Mouse (Mus musculus) intestine, embryonic 15.5 days (tissue): ENCODE measurements around the gene Arf3. TPM values are rescaled to one million over a fixed set of nuclear protein-coding genes. Genes with fewer than 3 reads are reported as not detected.
A peak's percentile ranks its signal among the peaks of the same experiment; 100 is the strongest.

Experiments used
- ATAC-seq: fragments of 200-750 bp; cut with Nextera tagmentation; 2 replicates; pipeline ENCODE4 v1.8.0; 2017; ENCODE audit warnings: moderate TSS enrichment, moderate library complexity
- H3K27ac ChIP-seq: fragments of 300-500 bp; sonication (generic); 2 replicates; pipeline ENCODE4 v1.5.1; 2015; ENCODE audit warnings: mild to moderate bottlenecking, inconsistent platforms
- H3K27me3 ChIP-seq: fragments of 300-500 bp; sonication (generic); replicated peaks from 2 replicates; pipeline ENCODE4 v1.6.1; 2015; ENCODE audit warnings: inconsistent platforms
- H3K36me3 ChIP-seq: fragments of 300-500 bp; sonication (generic); 2 replicates; pipeline ENCODE4 v1.6.1; 2015; ENCODE audit warnings: inconsistent platforms
- H3K4me1 ChIP-seq: fragments of 300-500 bp; sonication (generic); replicated peaks from 2 replicates; pipeline ENCODE4 v1.6.1; 2015; ENCODE audit warnings: inconsistent platforms
- H3K4me2 ChIP-seq: fragments of 300-500 bp; sonication (generic); replicated peaks from 2 replicates; pipeline ENCODE4 v1.6.1; 2015; ENCODE audit warnings: mild to moderate bottlenecking, inconsistent platforms
- H3K4me3 ChIP-seq: fragments of 300-500 bp; sonication (generic); replicated peaks from 2 replicates; pipeline ENCODE4 v1.5.1; 2015; ENCODE audit warnings: inconsistent platforms
- H3K9ac ChIP-seq: fragments of 300-500 bp; sonication (generic); 2 replicates; pipeline ENCODE4 v1.6.1; 2015; ENCODE audit warnings: inconsistent platforms
- H3K9me3 ChIP-seq: fragments of 300-500 bp; sonication (generic); 2 replicates; pipeline ENCODE4 v1.6.1; 2016; ENCODE audit warnings: inconsistent platforms
- WGBS: fragments of 180-500 bp; shearing (Covaris S2); methylation state at CpG from one replicate; pipeline ENCODE4 v1.1.7; 2015; 5-methylcytosine and 5-hydroxymethylcytosine counted together
- polyA plus RNA-seq: library from polyadenylated mRNA; unstranded; fragments of >200 nt; fragmentation: Nextera tagmentation; extraction: Ambion mirVana; gene quantifications from 2 replicates; pipeline ENCODE4 v1.2.1, GENCODE M21; 2015

The Arf3 gene
- polyA plus RNA-seq, 1 experiment from 2014 or later: 39.8 TPM

DNA sequence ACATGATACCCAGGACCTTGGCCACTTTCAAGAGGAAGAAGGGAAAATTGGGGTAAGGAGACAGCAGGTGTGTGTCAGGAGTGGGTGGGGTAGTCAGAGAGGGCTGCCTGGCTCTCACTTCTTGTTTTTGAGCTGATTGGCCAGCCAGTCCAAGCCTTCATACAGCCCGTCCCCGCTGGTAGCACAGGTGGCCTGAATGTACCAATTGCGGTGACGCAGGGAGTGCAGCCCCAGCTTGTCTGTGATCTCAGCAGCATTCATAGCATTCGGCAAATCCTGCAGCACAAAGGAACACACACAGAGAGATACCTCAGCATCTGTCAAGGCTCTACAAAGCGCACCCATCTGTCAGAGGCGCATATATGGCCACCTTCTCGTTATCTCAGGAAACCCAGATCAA, 22.8 kb downstream of the Arf3 start:
- no peak for ATAC-seq
- Histone ChIP-seq H3K27ac (no peak overlapping the region), H3K9ac (no peak overlapping the region), H3K27me3 (no peaks in the 10 kb centered on the region), H3K4me3 (no peak overlapping the region), H3K9me3 (no peaks in the 10 kb centered on the region), H3K4me1 (no peaks in the 10 kb centered on the region), H3K4me2 (no peak overlapping the region), H3K36me3 (peaks cover 38% of the 10 kb centered on the region)
- 86% methylated on average over 8 of the region's 8 CpGs for WGBS

DNA sequence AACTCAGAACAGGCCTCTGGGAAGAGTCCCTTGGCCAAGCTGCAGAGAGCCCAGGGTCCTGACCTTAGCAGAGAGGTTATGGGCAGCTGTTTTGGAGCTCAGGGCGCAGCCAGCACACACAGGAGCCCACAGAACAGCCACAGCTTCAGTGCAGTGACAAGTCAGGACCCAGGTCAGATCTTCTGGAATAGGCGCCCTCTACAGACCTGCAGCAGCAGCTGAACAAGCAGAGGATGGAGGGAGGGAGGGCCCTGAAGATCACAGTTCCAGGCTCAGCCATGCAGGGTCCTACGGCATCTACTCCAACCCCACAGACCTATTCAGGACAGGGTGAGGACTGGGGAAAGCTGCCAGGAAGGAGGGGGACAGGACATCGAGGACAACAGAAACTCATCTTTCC, 24.2 kb downstream of the Arf3 start:
- H3K4me2 ChIP-seq: no peak overlapping the region
- H3K9ac ChIP-seq: no peak overlapping the region
- peaks cover 38% of the 10 kb centered on the region for H3K36me3 ChIP-seq
- ATAC-seq: no peak
- 75% methylated on average over 4 of the region's 4 CpGs for WGBS
- peaks cover 5% of the 10 kb centered on the region; the same call in 1 of the 2 replicates for H3K4me1 ChIP-seq
- no peaks in the 10 kb centered on the region for H3K27me3 ChIP-seq
- no peak overlapping the region for H3K27ac ChIP-seq
- no peak overlapping the region for H3K4me3 ChIP-seq
- no peaks in the 10 kb centered on the region for H3K9me3 ChIP-seq

DNA sequence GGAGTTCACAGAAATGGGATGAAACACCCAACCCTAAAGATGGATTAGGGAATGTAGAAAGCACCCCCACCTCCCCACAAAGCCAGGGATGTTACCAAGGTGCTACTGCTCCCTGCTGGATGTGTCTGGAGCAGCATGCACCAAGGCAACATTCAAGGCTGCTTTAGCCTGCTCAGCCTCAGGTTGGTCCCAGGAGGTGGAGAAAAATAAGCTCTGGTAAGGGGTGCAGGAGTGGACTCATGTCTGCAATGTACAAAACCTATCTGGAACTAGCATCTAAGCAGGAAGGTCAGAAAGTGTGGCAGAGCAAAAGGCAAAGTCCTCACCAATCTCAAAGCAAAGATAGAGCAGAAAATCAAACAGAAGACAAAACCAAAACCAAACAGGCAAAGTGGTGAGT, 25.1 kb downstream of the Arf3 start:
- Histone ChIP-seq H3K27me3 (no peaks in the 10 kb centered on the region), H3K9ac (no peak overlapping the region), H3K4me2 (no peak overlapping the region), H3K4me3 (no peak overlapping the region), H3K36me3 (peaks cover 38% of the 10 kb centered on the region), H3K9me3 (no peaks in the 10 kb centered on the region), H3K4me1 (peaks cover 7% of the 10 kb centered on the region; the same call in 1 of the 2 replicates), H3K27ac (no peak overlapping the region)
- no peak for ATAC-seq

DNA sequence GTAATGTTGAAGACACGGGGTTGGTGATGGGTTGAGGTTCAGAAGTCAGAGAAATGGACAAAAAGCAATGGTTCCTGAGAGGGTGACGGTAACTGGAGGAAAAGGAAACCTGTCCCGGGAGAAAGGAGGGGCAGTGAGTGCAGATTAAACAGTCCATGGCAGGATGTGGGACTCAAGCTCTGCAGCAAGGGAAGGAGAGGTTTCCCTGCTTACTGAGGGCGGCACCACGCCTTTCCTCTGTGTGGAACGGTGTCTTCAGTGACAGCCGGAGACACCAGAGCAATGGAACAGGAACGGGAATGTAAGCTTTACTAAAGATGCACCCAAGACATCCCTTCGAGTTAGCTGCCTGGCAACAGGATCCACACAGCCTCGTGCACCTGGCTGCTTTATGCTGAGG, 26.5 kb downstream of the Arf3 start:
- no peaks in the 10 kb centered on the region for H3K27me3 ChIP-seq
- ATAC-seq: no peak
- no peak overlapping the region for H3K4me2 ChIP-seq
- no peak overlapping the region for H3K4me3 ChIP-seq
- H3K27ac ChIP-seq: no peak overlapping the region
- 89% methylated on average over 10 of the region's 10 CpGs for WGBS
- no peaks in the 10 kb centered on the region for H3K9me3 ChIP-seq
- H3K4me1 ChIP-seq: peaks cover 7% of the 10 kb centered on the region; the same call in 1 of the 2 replicates
- H3K36me3 ChIP-seq: peaks cover 32% of the 10 kb centered on the region
- no peak overlapping the region for H3K9ac ChIP-seq

DNA sequence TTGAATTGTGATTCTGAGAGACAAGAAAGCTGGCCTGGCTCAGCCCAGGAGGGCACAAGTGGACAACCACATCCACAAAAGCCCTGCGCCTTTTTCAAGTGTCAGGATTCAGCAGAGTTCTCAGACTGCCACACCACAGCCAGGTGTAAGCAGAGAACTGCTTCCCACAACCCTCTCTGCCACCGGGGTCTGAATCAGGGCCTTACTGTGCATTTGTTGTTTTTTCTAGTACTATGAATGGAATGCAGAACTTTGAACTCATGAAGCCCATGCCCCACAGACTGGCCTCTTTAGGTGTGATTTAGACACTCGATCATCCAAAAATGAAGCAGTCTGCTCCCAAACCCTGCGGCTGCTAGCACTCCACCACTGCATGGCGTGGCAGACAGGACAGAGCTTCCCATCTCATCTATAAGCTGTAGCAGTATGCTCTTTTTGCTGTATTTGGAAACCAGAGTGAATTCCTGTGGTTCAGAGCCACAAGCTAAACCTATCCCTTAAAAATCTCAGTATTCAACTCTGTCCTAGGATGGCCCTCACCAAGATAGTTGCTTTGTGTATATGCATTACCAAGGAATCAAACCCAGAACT, 28.9 kb downstream of the Arf3 start:
- Histone ChIP-seq H3K27ac (0 out of 2 replicates have a peak overlapping the region, but pooled peaks have one; percentile 60), H3K27me3 (no peaks in the 10 kb centered on the region), H3K9ac (peak overlapping the region; percentile 13; the same call in 1 of the 2 replicates), H3K9me3 (no peaks in the 10 kb centered on the region), H3K4me1 (peaks cover 7% of the 10 kb centered on the region; the same call in 1 of the 2 replicates), H3K4me3 (no peak overlapping the region), H3K4me2 (no peak overlapping the region), H3K36me3 (peaks cover 21% of the 10 kb centered on the region)
- 67% methylated on average over 5 of the region's 5 CpGs for WGBS
- peak; percentile 50 for ATAC-seq

DNA sequence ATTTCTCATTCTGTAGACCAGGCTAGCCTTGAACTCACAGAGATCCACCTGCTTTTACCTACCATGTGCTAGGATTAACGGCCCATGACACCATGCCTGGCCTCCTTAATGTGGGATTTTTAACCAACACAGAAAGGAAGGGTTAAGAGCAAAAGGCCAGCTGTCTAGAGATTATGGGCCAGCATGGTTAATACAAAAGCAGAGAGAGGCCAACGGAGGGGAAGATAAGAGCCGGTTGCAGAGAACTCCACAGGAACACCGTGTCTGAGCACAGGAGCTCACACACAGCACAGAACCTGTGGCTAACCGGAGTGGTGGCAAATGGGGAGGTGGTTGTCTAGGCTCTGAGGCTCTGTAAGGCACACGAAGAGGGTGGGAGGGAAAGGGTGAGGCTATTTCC, 29.6 kb downstream of the Arf3 start:
- H3K27ac ChIP-seq: 0 out of 2 replicates have a peak overlapping the region, but pooled peaks have one; percentile 60
- peaks cover 9% of the 10 kb centered on the region for H3K4me1 ChIP-seq
- no peaks in the 10 kb centered on the region for H3K9me3 ChIP-seq
- no peak overlapping the region for H3K9ac ChIP-seq
- peak; percentile 67 for ATAC-seq
- H3K4me2 ChIP-seq: no peak overlapping the region
- peaks cover 14% of the 10 kb centered on the region for H3K36me3 ChIP-seq
- no peak overlapping the region for H3K4me3 ChIP-seq
- H3K27me3 ChIP-seq: no peaks in the 10 kb centered on the region
- WGBS: 49% methylated on average over 6 of the region's 6 CpGs

DNA sequence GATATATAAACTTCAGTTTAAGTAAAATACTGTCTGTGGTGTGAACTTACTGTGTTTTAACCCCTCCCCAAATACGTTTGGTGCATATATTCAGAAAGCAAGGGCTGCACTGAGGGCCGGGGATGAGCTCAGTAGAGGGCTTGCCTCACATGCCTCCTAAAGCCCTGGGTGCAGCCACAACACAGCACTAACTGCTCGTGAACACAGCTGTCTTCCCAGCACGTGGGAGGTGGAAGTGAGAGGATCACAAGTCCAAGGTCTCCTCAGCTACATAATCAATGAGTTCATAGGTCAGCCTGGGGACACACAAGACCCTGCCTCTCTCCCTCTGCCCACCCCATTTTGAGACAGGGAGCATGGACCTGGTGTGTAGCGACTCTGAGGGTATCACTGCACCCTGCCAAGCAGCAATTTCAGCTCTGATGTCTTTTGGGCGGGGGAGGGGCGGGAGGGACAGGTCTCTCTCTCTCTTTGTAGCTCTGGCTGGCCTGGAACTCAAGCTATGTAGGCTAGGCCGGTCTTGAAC, 30.9 kb downstream of the Arf3 start:
- Histone ChIP-seq H3K9me3 (no peaks in the 10 kb centered on the region), H3K27me3 (no peaks in the 10 kb centered on the region), H3K4me1 (peaks cover 15% of the 10 kb centered on the region), H3K36me3 (peaks cover 11% of the 10 kb centered on the region), H3K27ac (no peak overlapping the region), H3K9ac (no peak overlapping the region), H3K4me3 (no peak overlapping the region), H3K4me2 (no peak overlapping the region)
- WGBS: 56% methylated on average over 8 of the region's 8 CpGs
- ATAC-seq: no peak

DNA sequence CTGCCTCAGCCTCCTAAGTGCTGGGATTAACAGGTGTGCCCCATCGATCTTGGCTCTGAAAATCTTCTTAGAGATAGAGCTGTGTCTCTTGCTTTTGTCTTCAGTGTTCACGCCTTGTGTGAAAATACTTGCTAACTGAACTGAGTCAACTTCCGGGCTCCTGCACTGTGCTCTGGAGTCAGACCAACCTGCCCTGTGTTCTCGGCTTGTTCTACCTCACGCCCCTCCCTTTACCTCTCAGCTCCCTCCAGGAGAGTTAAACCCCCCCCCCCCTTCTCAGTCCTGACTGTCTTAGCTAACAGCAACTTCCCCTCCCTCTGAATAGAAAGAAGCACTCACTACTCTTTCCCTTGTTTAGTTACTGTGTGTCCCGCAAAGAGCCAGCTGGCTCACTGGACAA, 32.2 kb downstream of the Arf3 start:
- H3K9ac ChIP-seq: no peak overlapping the region
- no peak overlapping the region for H3K4me2 ChIP-seq
- H3K27me3 ChIP-seq: no peaks in the 10 kb centered on the region
- H3K9me3 ChIP-seq: no peaks in the 10 kb centered on the region
- peaks cover under 1% of the 10 kb centered on the region; the same call in 1 of the 2 replicates for H3K36me3 ChIP-seq
- H3K4me3 ChIP-seq: no peak overlapping the region
- no peak overlapping the region for H3K27ac ChIP-seq
- 73% methylated on average over 6 of the region's 6 CpGs for WGBS
- peaks cover 20% of the 10 kb centered on the region for H3K4me1 ChIP-seq
- ATAC-seq: no peak

DNA sequence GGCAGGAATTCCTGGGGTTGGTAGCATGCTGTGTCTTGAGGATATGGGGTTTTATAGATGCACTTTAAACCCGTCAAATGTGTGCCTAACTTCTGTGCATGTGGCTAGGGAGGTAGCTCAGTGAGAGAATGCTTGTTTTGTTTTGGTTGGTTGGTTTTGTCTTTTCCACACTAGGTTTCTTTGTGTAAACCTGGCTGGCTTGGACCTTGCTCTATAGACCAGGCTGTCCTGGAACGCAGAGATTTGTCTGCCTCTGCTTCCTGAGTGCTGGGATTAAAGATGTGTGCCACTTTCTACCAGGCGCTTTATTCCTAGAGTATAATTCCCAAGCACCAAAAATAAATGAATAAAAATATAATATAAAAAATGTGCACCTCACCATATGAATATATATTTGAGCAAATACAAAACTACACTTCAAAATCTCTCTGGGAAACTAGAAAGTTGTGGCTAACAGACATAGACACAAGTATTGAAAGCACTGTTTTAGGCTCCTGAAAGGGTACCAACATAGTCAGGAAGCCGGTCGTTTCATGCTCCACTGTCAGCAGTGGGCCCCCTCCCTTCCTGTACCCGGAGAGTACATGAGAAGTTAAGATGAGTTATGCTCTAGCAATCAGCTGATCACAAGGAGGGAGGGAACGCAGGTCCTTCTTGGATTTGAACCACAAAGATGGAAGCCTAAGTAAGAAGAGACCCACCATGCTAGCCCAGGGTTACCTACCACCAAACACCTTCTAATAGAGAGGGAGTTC, 33.0 kb downstream of the Arf3 start:
- peaks cover 20% of the 10 kb centered on the region for H3K4me1 ChIP-seq
- ATAC-seq: no peak
- no peak overlapping the region for H3K9ac ChIP-seq
- H3K36me3 ChIP-seq: no peaks in the 10 kb centered on the region
- H3K9me3 ChIP-seq: no peaks in the 10 kb centered on the region
- 69% methylated on average over 7 of the region's 7 CpGs for WGBS
- H3K4me3 ChIP-seq: no peak overlapping the region
- H3K27me3 ChIP-seq: no peaks in the 10 kb centered on the region
- no peak overlapping the region for H3K4me2 ChIP-seq
- H3K27ac ChIP-seq: no peak overlapping the region

DNA sequence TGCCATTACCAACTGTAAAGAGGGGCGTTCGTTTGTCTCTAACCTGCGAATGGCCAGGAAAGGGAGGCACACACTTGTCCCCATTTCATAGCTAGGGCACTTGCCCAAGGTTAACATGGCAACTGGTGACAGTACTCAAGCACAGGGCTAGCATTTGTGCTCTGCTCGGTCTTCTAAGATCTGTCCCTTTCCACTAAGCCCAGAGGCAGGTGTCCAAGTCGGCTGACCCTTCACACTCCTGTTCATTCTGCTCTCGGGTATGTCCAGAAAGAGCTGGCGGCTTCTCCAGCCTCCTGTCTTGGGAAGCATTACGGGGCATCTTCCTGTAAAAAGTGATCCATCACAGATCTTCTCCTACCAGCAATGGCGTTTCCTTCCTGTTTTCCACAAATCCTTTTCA, 34.6 kb downstream of the Arf3 start:
- no peak overlapping the region for H3K27ac ChIP-seq

DNA sequence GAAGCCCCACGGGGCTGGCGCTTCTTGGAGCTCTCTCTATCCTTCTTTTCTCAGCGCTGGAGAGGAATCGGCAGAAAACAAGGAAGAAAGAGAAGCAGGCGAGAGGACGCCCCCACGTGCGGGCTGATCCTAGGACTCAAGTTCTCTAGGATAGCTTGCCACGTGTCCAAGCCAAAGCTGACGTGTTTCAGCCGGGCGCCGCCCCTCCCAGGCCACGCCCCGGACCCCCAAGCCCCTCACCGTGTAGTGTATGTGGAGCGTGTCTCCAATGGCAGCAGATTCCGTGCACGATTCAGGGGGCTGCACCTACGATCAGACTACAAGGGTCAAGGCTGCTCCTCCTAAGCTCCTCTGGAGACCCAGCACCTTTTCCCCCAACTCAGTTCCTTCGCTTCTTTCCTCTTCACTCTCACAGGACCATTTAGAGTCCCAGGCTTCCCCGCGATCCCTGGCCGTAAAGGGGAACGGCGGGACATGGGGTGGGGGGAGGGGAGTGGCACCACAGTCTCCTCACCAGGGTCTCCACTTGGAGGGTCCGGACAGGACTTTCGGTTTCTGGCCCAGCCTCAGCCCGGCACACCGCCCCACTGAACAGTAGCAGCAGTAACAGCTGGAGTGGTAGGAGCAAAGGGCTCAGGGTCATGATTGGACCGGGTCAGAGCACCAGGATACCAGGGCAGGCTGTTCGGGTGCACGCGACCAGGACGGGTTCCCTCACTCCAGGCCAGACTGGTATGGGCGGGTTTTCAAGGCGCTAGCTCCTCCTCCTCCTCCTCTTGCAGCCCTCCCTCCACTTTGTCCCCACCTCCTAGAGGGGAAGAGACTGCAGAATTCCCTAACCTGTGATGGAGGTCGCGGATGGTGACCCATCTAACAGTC, 35.3 kb downstream of the Arf3 start, which contains the start of gene Fkbp11:
TSS of gene Fkbp11 (minus strand) at position 756 of the 879 bp plus-strand sequence.
- peak within 1 kb of the TSS; percentile 61 for H3K9ac ChIP-seq
- under 1% methylated on average over 39 of the region's 39 CpGs for WGBS
- peaks cover 24% of the 10 kb centered on the region for H3K4me1 ChIP-seq
- peak within 1 kb of the TSS; percentile 93 for H3K4me2 ChIP-seq
- ATAC-seq: peak; percentile 88
- H3K36me3 ChIP-seq: no peaks in the 10 kb centered on the region
- H3K27ac ChIP-seq: peak within 1 kb of the TSS; percentile 32; the same call in 1 of the 2 replicates
- H3K27me3 ChIP-seq: no peaks in the 10 kb centered on the region
- no peaks in the 10 kb centered on the region for H3K9me3 ChIP-seq
- H3K4me3 ChIP-seq: peak within 1 kb of the TSS; percentile 55

More for the DNA sequence above, 34.6 kb downstream of the Arf3 start:
- no peak for ATAC-seq
- 33% methylated on average over 9 of the region's 9 CpGs for WGBS
- Histone ChIP-seq H3K4me1 (peaks cover 20% of the 10 kb centered on the region), H3K9me3 (no peaks in the 10 kb centered on the region), H3K36me3 (no peaks in the 10 kb centered on the region), H3K4me3 (peak overlapping the region; percentile 55), H3K9ac (0 out of 2 replicates have a peak overlapping the region, but pooled peaks have one; percentile 61), H3K4me2 (peak overlapping the region; percentile 93), H3K27me3 (no peaks in the 10 kb centered on the region)

DNA sequence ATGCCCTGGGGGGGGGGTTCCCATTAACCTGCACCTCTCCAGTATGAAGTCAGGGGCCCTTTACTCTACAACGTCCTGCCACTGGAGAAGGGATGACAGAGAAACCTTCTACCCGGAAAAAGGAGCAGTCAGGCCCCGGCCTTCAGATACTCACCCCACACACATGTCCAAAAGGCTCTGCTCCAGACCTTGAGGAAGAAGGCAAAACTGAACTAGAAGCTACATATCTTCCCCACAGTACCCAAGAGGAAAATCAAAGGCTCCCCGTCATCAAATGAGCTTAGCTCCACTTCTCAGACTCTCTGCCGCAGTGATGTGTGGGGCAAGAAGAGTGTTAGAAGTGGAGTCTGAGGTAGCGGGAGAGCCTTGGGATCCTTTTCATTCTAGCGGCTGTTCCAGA, 36.3 kb downstream of the Arf3 start:
- 41% methylated on average over 7 of the region's 7 CpGs for WGBS
- H3K27me3 ChIP-seq: no peaks in the 10 kb centered on the region
- H3K4me1 ChIP-seq: peaks cover 26% of the 10 kb centered on the region
- peak overlapping the region; percentile 61; the same call in 1 of the 2 replicates for H3K9ac ChIP-seq
- H3K4me3 ChIP-seq: peak overlapping the region; percentile 55
- no peaks in the 10 kb centered on the region for H3K36me3 ChIP-seq
- no peaks in the 10 kb centered on the region for H3K9me3 ChIP-seq
- H3K4me2 ChIP-seq: peak overlapping the region; percentile 93
- no peak overlapping the region for H3K27ac ChIP-seq
- ATAC-seq: no peak
